Mouse (Mus musculus) C3H10T1/2 (cell line): Measurements from ENCODE around the gene BC048507. TPM values are rescaled to one million over a fixed set of nuclear protein-coding genes. Genes with fewer than 3 reads are reported as not detected.

Experiments
- polyA plus RNA-seq, 2 experiments: library from polyadenylated mRNA; unstranded; fragments of >200 nt; fragmentation: generic; extraction: Trizol; gene quantifications; one replicate each; pipeline ENCODE4 v1.2.1; 2012; ENCODE audit warnings: missing spikeins in 2 of 2

BC048507 gene
- polyA plus RNA-seq, result not detected

DNA sequence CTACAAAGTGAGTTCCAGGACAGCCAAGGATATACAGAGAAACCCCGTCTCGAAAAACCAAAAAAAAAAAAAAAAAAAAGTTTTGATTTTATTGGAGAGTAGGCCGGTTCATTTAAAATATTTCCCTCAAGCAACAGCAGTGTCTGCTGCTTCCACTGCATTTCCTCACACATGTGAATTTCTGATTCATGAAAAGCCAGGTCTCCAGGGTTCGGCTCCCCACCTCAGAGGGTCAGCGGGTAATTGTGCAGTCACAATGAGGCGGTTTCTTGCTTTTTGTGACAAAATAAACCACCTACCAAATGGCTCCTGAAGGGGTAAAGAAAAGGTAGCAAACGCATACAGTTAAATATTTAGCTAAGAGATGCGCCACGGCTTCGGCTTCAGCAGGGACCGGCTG lies at the start of gene BC048507:
TSS of gene BC048507 (plus strand) at position 301 of the 400 bp plus-strand sequence.

GRCm38 (mm10) chr13:67813710-67814660 lies 49.1 kb upstream of the BC048507 start, which contains the start of gene Zfp273:
Gene Zfp273 (plus strand): TSS chr13:67813740.

DNA sequence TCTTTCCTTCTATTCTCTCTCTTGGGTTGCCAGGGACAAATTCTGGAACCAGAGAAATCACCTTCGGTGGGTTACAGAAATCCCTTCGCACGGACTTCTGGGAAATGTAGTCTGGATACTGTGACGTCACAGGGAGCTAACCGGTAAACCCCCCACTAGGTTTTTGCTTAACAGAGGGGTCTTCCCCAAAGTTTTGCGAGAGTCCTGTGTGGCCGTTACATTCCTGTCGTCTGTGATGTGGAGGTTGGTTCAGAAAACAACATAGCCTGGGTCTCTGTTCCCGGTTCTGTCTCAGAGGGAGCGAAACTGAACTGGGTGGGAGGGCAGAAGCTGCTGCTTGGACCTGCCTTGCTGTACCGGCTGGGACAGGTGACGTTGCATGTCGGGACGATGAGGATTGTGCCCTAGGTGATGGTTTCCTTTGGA lies 32.2 kb upstream of the BC048507 start, which contains the start of gene Gm10037:
TSS of gene Gm10037 (plus strand) at position 196 of the 426 bp plus-strand sequence.

Other genes with a start within 250 kb of the BC048507 start
- gene Gm49345, start 225.6 kb upstream of the BC048507 start, polyA plus RNA-seq, result under 1 TPM in 1 of 2 experiments, not detected in 1; 0.17 TPM
- 1 to 10 TPM in 1 of 2 experiments, under 1 TPM in 1; 0.16 to 1.4 TPM for gene Zfp729a, start 225.5 kb upstream of the BC048507 start, polyA plus RNA-seq
- gene Zfp738, start 176.3 kb upstream of the BC048507 start, polyA plus RNA-seq, result under 1 TPM; 0.04 to 0.78 TPM
- gene Zfp65, start 134.2 kb upstream of the BC048507 start, polyA plus RNA-seq, result under 1 TPM; 0.07 to 0.89 TPM
- under 1 TPM; 0.04 to 0.86 TPM for gene Zfp85, start 108.1 kb upstream of the BC048507 start, polyA plus RNA-seq
- gene Zfp493, start 83.6 kb upstream of the BC048507 start, polyA plus RNA-seq, result under 1 TPM in 1 of 2 experiments, not detected in 1; 0.20 TPM
- under 1 TPM in 1 of 2 experiments, not detected in 1; 0.48 TPM for gene Zfp273, start 49.6 kb upstream of the BC048507 start, polyA plus RNA-seq
- gene Gm10037, start 32.2 kb upstream of the BC048507 start, polyA plus RNA-seq, result under 1 TPM in 1 of 2 experiments, not detected in 1; 0.15 TPM